Mouse (Mus musculus) limb, embryonic 15.5 days (tissue): ENCODE measurements around the gene Spem2. TPM values are rescaled to one million over a fixed set of nuclear protein-coding genes. Genes with fewer than 3 reads are reported as not detected.

Experiments
- ATAC-seq: fragments of 200-750 bp; cut with Nextera tagmentation; 2 replicates; pipeline ENCODE4 v1.8.0; 2017; ENCODE audit warnings: low read depth, moderate TSS enrichment; ENCODE audit not compliant: insufficient number of reproducible peaks, low FRiP score, low TSS enrichment
- H3K27ac ChIP-seq: fragments of 300-500 bp; sonication (generic); 2 replicates; pipeline ENCODE4 v1.5.1; 2015; ENCODE audit warnings: moderate library complexity, mild to moderate bottlenecking, inconsistent platforms
- H3K27me3 ChIP-seq: fragments of 300-500 bp; sonication (generic); 2 replicates; pipeline ENCODE4 v1.6.1; 2015; ENCODE audit warnings: inconsistent platforms
- H3K36me3 ChIP-seq: fragments of 300-500 bp; sonication (generic); 2 replicates; pipeline ENCODE4 v1.6.1; 2015; ENCODE audit warnings: inconsistent platforms
- H3K4me1 ChIP-seq: fragments of 300-500 bp; sonication (generic); 2 replicates; pipeline ENCODE4 v1.6.1; 2015; ENCODE audit warnings: inconsistent platforms
- H3K4me2 ChIP-seq: fragments of 300-500 bp; sonication (generic); 2 replicates; pipeline ENCODE4 v1.6.1; 2015; ENCODE audit warnings: mild to moderate bottlenecking, inconsistent platforms
- H3K4me3 ChIP-seq: fragments of 300-500 bp; sonication (generic); 2 replicates; pipeline ENCODE4 v1.5.1; 2015; ENCODE audit warnings: mild to moderate bottlenecking, inconsistent platforms
- H3K9ac ChIP-seq: fragments of 300-500 bp; sonication (generic); 2 replicates; pipeline ENCODE4 v1.6.1; 2015; ENCODE audit warnings: inconsistent platforms
- H3K9me3 ChIP-seq: fragments of 300-500 bp; sonication (generic); 2 replicates; pipeline ENCODE4 v1.6.1; 2016; ENCODE audit warnings: inconsistent platforms
- WGBS: fragments of 180-500 bp; shearing (Covaris S2); methylation state at CpG from one replicate; pipeline ENCODE4 v1.1.7; 2015; 5-methylcytosine and 5-hydroxymethylcytosine counted together
- polyA plus RNA-seq: library from polyadenylated mRNA; unstranded; fragments of >200 nt; fragmentation: Nextera tagmentation; extraction: Ambion mirVana; gene quantifications from 2 replicates; pipeline ENCODE4 v1.2.1, GENCODE M21; 2015

Gene Spem2
- polyA plus RNA-seq, 1 experiment from 2014 or later: not detected

DNA sequence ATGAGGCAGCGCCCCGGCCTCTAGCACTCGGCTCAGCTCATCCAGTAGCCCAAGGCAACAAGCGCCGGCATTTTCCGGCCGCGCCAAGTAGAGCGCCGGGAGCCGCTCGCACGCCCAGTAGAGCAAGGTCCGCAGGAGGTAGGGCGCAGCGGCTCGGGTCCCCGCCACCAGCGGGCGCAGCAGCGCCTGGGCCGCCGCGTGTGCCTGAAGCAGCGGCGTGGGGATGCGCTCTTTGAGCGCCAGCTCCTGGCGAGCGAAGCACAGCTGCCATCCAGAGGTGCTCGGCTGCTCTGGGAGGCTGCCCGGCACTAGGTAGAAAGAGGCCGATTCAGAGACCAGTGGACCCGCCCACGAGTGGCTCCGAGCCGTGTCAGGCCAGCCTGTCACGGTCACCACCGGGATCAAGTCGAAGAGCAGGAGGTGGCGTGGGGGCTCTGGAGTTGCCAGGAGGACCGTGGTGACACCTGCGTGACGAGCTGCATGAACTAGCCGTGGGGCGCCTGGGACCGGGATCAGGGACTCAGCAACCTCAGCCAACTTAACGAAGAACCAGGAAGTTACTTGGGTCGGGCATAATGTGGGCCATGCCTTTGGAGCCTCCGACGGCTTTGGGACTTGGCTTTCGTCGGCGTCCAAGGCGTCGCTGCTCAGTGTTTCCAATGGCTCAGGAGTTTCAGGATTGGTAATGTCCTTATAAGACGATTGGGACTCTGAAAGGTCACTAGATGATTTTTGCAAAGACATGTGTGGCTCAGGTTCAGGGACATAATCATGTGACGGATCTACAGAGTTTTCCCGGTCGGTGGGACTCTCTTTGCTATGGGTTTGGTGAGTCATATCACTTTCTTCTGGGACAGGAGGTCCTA, 14.2 kb downstream of the Spem2 start:
- Histone ChIP-seq H3K4me3 (peak overlapping the region; percentile 60), H3K27ac (peak overlapping the region; percentile 35; the same call in 1 of the 2 replicates), H3K9ac (peak overlapping the region; percentile 40), H3K9me3 (no peaks in the 10 kb centered on the region), H3K4me2 (peak overlapping the region; percentile 97), H3K36me3 (no peaks in the 10 kb centered on the region), H3K4me1 (peaks cover 62% of the 10 kb centered on the region), H3K27me3 (peaks cover 56% of the 10 kb centered on the region)
- peak; percentile 43; the same call in 1 of the 2 replicates for ATAC-seq
- WGBS: 2% methylated on average over 58 of the region's 60 CpGs

- whole genome bisulfite sequencing: 4% methylated on average over 12 of the region's 12 CpGs
- Histone ChIP-seq H3K4me3 (peak overlapping the region; percentile 60), H3K9me3 (no peaks in the 10 kb centered on the region), H3K4me1 (peaks cover 62% of the 10 kb centered on the region), H3K27me3 (peaks cover 58% of the 10 kb centered on the region), H3K27ac (peak overlapping the region; percentile 35; the same call in 1 of the 2 replicates), H3K36me3 (0 out of 2 replicates have a peak, but pooled peaks cover 2% of the 10 kb centered on the region), H3K4me2 (peak overlapping the region; percentile 97), H3K9ac (peak overlapping the region; percentile 40; the same call in 1 of the 2 replicates)
- 0 out of 2 replicates have a peak, but pooled peaks have one; percentile 0 for ATAC-seq
These were observed 14.9 kb downstream of the Spem2 start for GRCm38 (mm10) chr11:69803328-69803727.

GRCm38 (mm10) chr11:69802648-69803105, 15.6 kb downstream of the Spem2 start:
- Histone ChIP-seq H3K4me2 (peak overlapping the region; percentile 97), H3K36me3 (0 out of 2 replicates have a peak, but pooled peaks cover 6% of the 10 kb centered on the region), H3K27ac (peak overlapping the region; percentile 59; the same call in 1 of the 2 replicates), H3K27me3 (peaks cover 64% of the 10 kb centered on the region), H3K9me3 (no peaks in the 10 kb centered on the region), H3K9ac (peak overlapping the region; percentile 40), H3K4me3 (peak overlapping the region; percentile 60), H3K4me1 (peaks cover 62% of the 10 kb centered on the region)
- peak; percentile 26; the same call in 1 of the 2 replicates for ATAC-seq
- under 1% methylated on average over 33 of the region's 33 CpGs for WGBS

GRCm38 (mm10) chr11:69801379-69801977, 16.8 kb downstream of the Spem2 start, which contains the start of gene Fgf11:
Gene Fgf11, minus strand, starts transcription at chr11:69801857.
- H3K36me3 ChIP-seq: 0 out of 2 replicates have a peak, but pooled peaks cover 8% of the 10 kb centered on the region
- peak within 1 kb of the TSS; percentile 97 for H3K4me2 ChIP-seq
- H3K4me3 ChIP-seq: peak within 1 kb of the TSS; percentile 60
- peak within 1 kb of the TSS; percentile 43 for H3K9ac ChIP-seq
- peak within 1 kb of the TSS; percentile 68 for H3K27ac ChIP-seq
- H3K27me3 ChIP-seq: peaks cover 60% of the 10 kb centered on the region
- under 1% methylated on average over 33 of the region's 33 CpGs for WGBS
- ATAC-seq: no peak
- no peaks in the 10 kb centered on the region for H3K9me3 ChIP-seq
- H3K4me1 ChIP-seq: peaks cover 62% of the 10 kb centered on the region

DNA sequence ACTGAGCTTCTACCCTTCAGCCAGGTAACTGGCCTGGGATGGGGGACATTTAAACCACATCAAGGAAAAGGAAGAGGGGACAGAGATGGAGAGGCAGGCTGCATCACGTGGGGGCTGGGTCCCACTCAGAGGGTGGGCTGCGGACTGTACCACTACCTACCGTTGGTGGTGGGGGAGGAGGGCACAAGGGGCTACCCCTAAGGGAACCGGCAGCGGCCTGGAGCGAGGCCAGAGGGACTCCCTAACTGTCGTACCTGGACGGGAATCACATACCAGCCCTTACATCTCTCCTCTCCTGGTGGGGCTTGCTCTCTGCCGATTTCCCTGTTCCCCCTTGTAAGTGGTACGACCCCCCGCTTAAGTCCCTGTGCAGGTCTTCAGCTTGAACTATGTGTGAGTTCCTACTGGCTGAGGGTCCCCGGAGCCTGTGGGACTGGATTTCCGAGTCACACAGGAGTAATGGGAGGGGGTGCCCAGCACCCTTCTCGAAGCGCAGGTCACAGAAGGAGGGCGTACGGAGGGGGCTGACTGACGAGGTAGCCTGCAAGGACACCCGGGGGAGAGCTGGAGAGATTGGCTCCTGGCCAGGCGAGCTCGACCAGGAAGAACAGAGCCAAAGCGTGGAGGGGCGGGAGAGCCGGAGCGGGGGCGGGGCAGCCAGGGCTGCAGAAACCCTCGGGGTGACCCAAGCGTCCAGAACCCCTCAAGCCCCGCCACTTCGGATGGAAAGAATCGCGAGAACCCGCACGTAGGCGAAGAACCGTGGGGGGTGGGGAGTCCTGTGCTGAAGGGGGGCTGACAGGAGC, 17.7 kb downstream of the Spem2 start:
- Histone ChIP-seq H3K4me1 (peaks cover 67% of the 10 kb centered on the region), H3K27ac (peak overlapping the region; percentile 68)

DNA sequence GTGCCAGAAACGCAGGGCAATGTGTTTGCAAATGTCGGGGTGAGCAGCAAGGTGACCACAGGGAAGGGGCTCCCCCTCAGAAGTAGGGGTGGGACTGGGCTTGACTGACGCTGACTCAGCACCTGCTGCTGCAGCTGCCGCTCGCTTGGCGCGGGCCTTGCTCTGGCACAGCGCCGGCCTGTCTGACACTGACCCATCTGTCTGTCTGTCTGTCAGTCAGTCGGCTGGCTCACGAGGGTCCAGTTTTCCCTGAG, 18.2 kb downstream of the Spem2 start:
- H3K4me1 ChIP-seq: peaks cover 70% of the 10 kb centered on the region
- 0 out of 2 replicates have a peak, but pooled peaks cover 8% of the 10 kb centered on the region for H3K36me3 ChIP-seq
- H3K9me3 ChIP-seq: no peaks in the 10 kb centered on the region
- peaks cover 53% of the 10 kb centered on the region for H3K27me3 ChIP-seq
- 1% methylated on average over 11 of the region's 11 CpGs for WGBS
- peak overlapping the region; percentile 60 for H3K4me3 ChIP-seq
- H3K4me2 ChIP-seq: peak overlapping the region; percentile 97
- H3K27ac ChIP-seq: peak overlapping the region; percentile 68; the same call in 1 of the 2 replicates
- no peak for ATAC-seq
- peak overlapping the region; percentile 43; the same call in 1 of the 2 replicates for H3K9ac ChIP-seq

More for the DNA sequence above, 17.7 kb downstream of the Spem2 start:
- WGBS: 1% methylated on average over 36 of the region's 36 CpGs
- Histone ChIP-seq H3K4me3 (peak overlapping the region; percentile 60), H3K27me3 (peaks cover 58% of the 10 kb centered on the region), H3K36me3 (0 out of 2 replicates have a peak, but pooled peaks cover 8% of the 10 kb centered on the region), H3K4me2 (peak overlapping the region; percentile 97), H3K9me3 (no peaks in the 10 kb centered on the region), H3K9ac (peak overlapping the region; percentile 43)
- peak; percentile 32; the same call in 1 of the 2 replicates for ATAC-seq

DNA sequence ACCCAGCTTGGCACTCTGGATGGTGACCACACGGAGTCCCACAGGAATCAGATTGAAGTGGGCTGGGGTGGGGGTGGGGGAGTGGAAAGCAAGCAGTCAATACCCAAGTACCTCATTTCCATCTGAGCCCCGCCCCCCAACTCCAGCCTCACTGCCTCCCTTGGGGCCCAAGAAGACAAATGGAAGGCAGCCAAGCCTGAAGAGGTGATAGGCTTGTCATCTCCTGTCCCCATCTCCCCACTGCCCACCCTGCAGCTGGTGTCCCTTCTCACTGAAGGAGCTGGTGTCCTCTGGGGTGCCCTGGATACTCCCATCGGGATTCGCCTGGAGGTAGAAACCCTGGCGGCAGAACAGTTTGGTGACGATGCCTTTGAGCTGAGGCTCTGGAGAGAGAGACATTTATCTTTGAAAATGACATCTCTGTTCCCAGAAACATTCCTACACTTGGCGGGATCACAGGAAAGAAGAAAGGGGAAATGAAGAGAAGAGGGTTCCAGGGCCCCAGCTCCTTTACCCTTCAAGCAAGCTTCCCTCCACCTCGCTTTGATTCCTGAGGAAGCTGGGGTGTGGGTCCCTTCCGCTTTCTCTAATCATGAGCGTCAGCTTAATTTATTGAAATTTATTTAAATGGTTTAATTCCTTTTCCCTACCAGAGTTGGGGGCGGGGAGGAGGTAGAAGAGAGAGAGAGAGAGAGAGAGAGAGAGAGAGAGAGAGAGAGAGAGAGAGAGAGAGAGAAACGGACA, 18.7 kb downstream of the Spem2 start:
- 24% methylated on average over 12 of the region's 12 CpGs for WGBS
- Histone ChIP-seq H3K4me2 (peak overlapping the region; percentile 97), H3K4me1 (peaks cover 67% of the 10 kb centered on the region), H3K4me3 (peak overlapping the region; percentile 60), H3K36me3 (0 out of 2 replicates have a peak, but pooled peaks cover 8% of the 10 kb centered on the region), H3K27me3 (peaks cover 48% of the 10 kb centered on the region), H3K9ac (no peak overlapping the region), H3K9me3 (no peaks in the 10 kb centered on the region), H3K27ac (peak overlapping the region; percentile 68)
- no peak for ATAC-seq

DNA sequence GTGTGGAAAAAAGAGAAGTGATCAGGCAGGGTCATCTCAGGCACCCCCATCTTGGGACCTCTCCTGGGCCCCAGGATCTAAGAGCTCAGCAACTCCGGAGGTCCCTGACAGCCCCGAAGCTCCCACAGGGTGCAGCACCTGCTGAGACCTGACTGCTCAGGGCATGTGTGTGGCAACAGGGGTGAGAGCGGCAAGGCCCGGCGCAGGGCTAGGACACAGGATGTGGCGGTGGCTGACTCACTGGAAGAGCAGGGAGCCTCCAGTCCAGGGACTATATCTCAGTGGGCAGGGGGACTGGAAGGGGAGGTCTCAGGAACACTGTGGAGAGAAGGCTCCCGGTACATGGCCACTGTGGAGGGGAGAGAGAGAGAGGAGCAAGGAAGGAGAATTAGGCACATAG, 20.3 kb downstream of the Spem2 start:
- H3K4me2 ChIP-seq: no peak overlapping the region
- no peak overlapping the region for H3K27ac ChIP-seq
- H3K4me1 ChIP-seq: peaks cover 51% of the 10 kb centered on the region
- WGBS: 70% methylated on average over 7 of the region's 7 CpGs
- no peaks in the 10 kb centered on the region for H3K9me3 ChIP-seq
- no peak overlapping the region for H3K4me3 ChIP-seq
- no peak overlapping the region for H3K9ac ChIP-seq
- H3K36me3 ChIP-seq: 0 out of 2 replicates have a peak, but pooled peaks cover 8% of the 10 kb centered on the region
- H3K27me3 ChIP-seq: peaks cover 40% of the 10 kb centered on the region
- ATAC-seq: no peak

GRCm38 (mm10) chr11:69795983-69796435, 22.3 kb downstream of the Spem2 start:
- Histone ChIP-seq H3K9me3 (no peaks in the 10 kb centered on the region), H3K27ac (no peak overlapping the region), H3K4me1 (peaks cover 31% of the 10 kb centered on the region), H3K4me2 (peak overlapping the region; percentile 91), H3K27me3 (peaks cover 28% of the 10 kb centered on the region), H3K4me3 (peak overlapping the region; percentile 42), H3K36me3 (0 out of 2 replicates have a peak, but pooled peaks cover 8% of the 10 kb centered on the region), H3K9ac (peak overlapping the region; percentile 33; the same call in 1 of the 2 replicates)
- 3% methylated on average over 13 of the region's 13 CpGs for WGBS
- no peak; the same call in 1 of the 2 replicates for ATAC-seq

DNA sequence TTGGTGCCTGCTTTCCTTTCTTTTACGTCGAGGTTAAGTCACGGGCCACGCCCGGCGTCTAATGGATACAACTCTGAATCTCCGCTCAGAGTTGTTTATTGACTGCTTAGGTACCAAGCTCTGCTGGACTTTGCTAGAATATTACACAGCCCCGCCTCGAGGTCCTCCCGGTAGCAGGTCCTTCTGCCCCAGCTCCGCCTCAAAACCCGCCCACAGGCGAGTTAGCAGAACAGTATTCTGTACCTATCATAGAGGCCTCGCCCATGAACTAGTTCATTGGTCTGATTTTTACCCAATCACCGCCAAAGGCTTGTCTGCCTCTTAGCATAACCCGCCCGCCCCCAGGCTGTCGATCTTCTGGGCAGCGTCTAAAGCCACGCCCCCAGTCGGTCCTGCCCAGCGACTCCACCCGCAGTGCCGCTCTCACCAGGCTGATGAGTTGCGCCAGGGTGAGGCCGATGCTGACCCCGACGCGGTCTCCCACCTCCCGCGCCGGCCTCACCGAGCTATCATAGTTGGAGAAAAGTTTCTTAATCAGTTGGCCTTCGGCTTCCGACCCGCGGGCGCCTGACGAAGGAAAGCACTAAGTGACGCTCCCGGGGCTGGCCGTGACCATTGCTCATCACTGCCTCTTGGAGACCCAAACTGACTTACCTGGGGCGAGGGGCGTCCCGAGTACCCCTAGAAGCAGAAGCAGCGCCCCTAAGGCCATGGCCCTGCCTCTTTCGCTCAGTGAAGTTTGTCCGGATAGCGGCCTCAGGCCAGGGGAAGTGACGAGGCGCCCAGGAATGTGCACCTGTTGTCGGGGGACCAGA, 22.9 kb downstream of the Spem2 start, which contains the start of gene Chrnb1:
Gene Chrnb1 (minus strand): TSS at position 776 of the 815 bp plus-strand sequence.
- H3K27ac ChIP-seq: peak within 1 kb of the TSS; percentile 72
- H3K27me3 ChIP-seq: peaks cover 23% of the 10 kb centered on the region
- no peaks in the 10 kb centered on the region for H3K9me3 ChIP-seq
- H3K4me3 ChIP-seq: peak within 1 kb of the TSS; percentile 42
- 0 out of 2 replicates have a peak, but pooled peaks cover 8% of the 10 kb centered on the region for H3K36me3 ChIP-seq
- H3K4me2 ChIP-seq: peak within 1 kb of the TSS; percentile 91
- peak within 1 kb of the TSS; percentile 33 for H3K9ac ChIP-seq
- peaks cover 25% of the 10 kb centered on the region for H3K4me1 ChIP-seq
- ATAC-seq: peak; percentile 94
- WGBS: 1% methylated on average over 52 of the region's 52 CpGs
